Mouse (Mus musculus): ENCODE results near the gene Rnpepl1. TPM values are rescaled to one million over a fixed set of nuclear protein-coding genes. Genes with fewer than 3 reads are reported as not detected.
A peak's percentile ranks its signal among the peaks of the same experiment; 100 is the strongest.

Gene Rnpepl1
- polyA plus RNA-seq, 1 experiment: 249 TPM

GRCm38 (mm10) chr1:92878066-92878741, 32.4 kb upstream of the Rnpepl1 start:
- Histone ChIP-seq H3K4me3 (replicated peaks; ENCODE audit: extremely low read depth, low read depth, low read length) (no peak overlapping the region), H3K4me1 (ENCODE audit: control insufficient read depth, insufficient read depth, low read length) (no peaks in the 10 kb centered on the region)
- WGBS: 81% methylated on average over 13 of the region's 13 CpGs
- no peak for DNase-seq
- TF ChIP-seq POLR2A (IDR thresholded peaks at IDR 0.05; ENCODE audit: borderline replicate concordance, extremely low read depth, low read depth, low read length): no peak
- no peak for TF ChIP-seq CTCF (IDR thresholded peaks at IDR 0.05; ENCODE audit: insufficient read depth, low read length)

GRCm38 (mm10) chr1:92879266-92879665, 31.3 kb upstream of the Rnpepl1 start:
- TF ChIP-seq POLR2A (IDR thresholded peaks at IDR 0.05; ENCODE audit: borderline replicate concordance, extremely low read depth, low read depth, low read length): no peak
- WGBS: 80% methylated on average over 12 of the region's 12 CpGs
- Histone ChIP-seq H3K4me3 (replicated peaks; ENCODE audit: extremely low read depth, low read depth, low read length) (no peak overlapping the region), H3K4me1 (ENCODE audit: control insufficient read depth, insufficient read depth, low read length) (no peaks in the 10 kb centered on the region)
- DNase-seq: no peak

DNA sequence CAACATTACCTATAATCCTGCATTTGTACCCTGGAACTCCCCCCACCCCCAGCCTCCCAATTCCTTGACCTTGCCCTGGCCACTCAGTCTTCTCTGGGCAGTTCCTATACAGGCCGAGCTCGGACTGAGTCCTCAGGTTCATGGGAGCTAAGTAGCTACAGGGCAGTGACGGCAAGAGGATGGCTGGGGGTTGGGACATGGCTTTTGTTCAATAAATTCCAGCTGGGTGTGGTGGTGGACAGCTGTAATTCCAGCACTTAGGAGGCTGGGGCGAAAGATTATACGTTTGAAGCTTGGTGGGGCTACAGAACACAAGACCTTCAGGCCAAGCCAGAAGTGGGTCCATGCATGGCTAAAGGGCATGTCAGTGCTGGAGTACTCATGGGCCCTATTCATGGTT, 30.5 kb upstream of the Rnpepl1 start:
- no peak for TF ChIP-seq CTCF (IDR thresholded peaks at IDR 0.05; ENCODE audit: insufficient read depth, low read length)
- no peak for TF ChIP-seq POLR2A (IDR thresholded peaks at IDR 0.05; ENCODE audit: borderline replicate concordance, extremely low read depth, low read depth, low read length)
- Histone ChIP-seq H3K4me1 (ENCODE audit: control insufficient read depth, insufficient read depth, low read length) (no peaks in the 10 kb centered on the region), H3K4me3 (replicated peaks; ENCODE audit: extremely low read depth, low read depth, low read length) (no peak overlapping the region)
- no peak for DNase-seq
- 80% methylated on average over 5 of the region's 5 CpGs for WGBS

- 74% methylated on average over 6 of the region's 6 CpGs for WGBS
- Histone ChIP-seq H3K4me1 (ENCODE audit: control insufficient read depth, insufficient read depth, low read length) (no peaks in the 10 kb centered on the region), H3K4me3 (replicated peaks; ENCODE audit: extremely low read depth, low read depth, low read length) (no peak overlapping the region)
- DNase-seq: no peak
- TF ChIP-seq CTCF (IDR thresholded peaks at IDR 0.05; ENCODE audit: insufficient read depth, low read length): no peak
- no peak for TF ChIP-seq POLR2A (IDR thresholded peaks at IDR 0.05; ENCODE audit: borderline replicate concordance, extremely low read depth, low read depth, low read length)
Observed at GRCm38 (mm10) chr1:92881982-92882381, 28.6 kb upstream of the Rnpepl1 start.

DNA sequence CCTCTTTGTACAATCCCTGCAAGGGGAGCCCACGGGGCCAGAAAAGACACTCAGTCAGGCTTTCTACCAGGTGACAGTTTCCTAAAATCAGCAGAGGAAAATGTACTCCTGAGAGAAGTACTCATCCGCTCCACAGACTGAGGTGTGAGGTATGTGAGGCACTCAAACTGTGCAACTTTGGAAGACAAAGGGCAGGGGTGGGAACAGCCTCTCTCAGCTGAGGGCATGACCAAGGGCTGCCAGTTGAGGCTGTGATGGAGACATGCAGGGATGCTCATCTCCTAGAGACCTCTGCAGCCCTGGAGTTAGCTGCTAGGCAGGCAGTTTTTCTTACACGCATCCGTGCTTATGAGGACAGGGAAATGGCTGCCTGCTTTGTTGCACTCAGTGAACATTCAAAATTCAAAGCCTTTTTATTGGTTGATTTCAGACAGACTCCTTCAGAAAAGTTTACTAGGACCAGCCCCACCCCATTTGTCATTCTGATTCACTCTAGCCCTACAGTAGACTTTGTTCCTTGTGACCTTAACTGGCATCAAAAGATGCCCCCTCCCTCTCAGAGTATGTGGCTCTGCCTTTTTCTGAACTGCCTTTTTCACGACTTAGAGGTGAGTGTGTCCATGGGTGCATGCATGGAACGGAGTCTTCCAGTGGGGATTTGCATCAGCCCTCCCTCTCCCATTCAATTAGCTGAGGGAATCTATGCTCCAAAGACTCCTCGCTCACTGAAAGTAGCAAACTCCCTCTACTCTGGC, 21.5 kb upstream of the Rnpepl1 start:
- WGBS: 66% methylated on average over 7 of the region's 7 CpGs
- no peak for TF ChIP-seq CTCF (IDR thresholded peaks at IDR 0.05; ENCODE audit: insufficient read depth, low read length)
- Histone ChIP-seq H3K4me3 (replicated peaks; ENCODE audit: extremely low read depth, low read depth, low read length) (no peak overlapping the region), H3K4me1 (ENCODE audit: control insufficient read depth, insufficient read depth, low read length) (no peaks in the 10 kb centered on the region)
- DNase-seq: no peak

GRCm38 (mm10) chr1:92892791-92893190, 17.8 kb upstream of the Rnpepl1 start:
- 60% methylated on average over 3 of the region's 3 CpGs for WGBS
- TF ChIP-seq CTCF (IDR thresholded peaks at IDR 0.05; ENCODE audit: insufficient read depth, low read length) (no peak), POLR2A (IDR thresholded peaks at IDR 0.05; ENCODE audit: borderline replicate concordance, extremely low read depth, low read depth, low read length) (no peak)

DNA sequence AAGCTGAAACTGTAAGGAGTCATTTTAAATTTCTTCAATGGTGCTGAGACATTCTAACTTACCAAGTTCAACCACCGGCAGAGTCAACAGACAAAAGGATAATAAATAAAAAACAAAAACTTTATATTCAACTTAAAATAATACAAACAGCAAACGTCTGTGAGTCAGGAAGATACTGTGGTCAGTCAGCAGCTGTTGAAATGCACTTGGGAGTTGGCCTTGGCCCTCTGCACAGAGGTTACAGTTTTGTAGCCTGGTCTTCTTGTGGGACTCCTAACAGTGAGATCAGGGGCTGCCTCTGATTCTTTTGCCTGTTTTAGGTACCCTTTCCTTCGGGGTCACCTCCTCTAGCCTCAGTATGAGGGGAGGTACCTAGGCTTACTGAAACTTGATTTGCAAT, 16.7 kb upstream of the Rnpepl1 start:
- Histone ChIP-seq H3K4me3 (replicated peaks; ENCODE audit: extremely low read depth, low read depth, low read length) (no peak overlapping the region), H3K4me1 (ENCODE audit: control insufficient read depth, insufficient read depth, low read length) (no peaks in the 10 kb centered on the region)
- TF ChIP-seq POLR2A (IDR thresholded peaks at IDR 0.05; ENCODE audit: borderline replicate concordance, extremely low read depth, low read depth, low read length) (no peak), CTCF (IDR thresholded peaks at IDR 0.05; ENCODE audit: insufficient read depth, low read length) (no peak)
- 59% methylated on average over 3 of the region's 3 CpGs for WGBS
- no peak for DNase-seq

More at GRCm38 (mm10) chr1:92892791-92893190, 17.8 kb upstream of the Rnpepl1 start:
- DNase-seq: no peak
- Histone ChIP-seq H3K4me3 (replicated peaks; ENCODE audit: extremely low read depth, low read depth, low read length) (no peak overlapping the region), H3K4me1 (ENCODE audit: control insufficient read depth, insufficient read depth, low read length) (no peaks in the 10 kb centered on the region)

GRCm38 (mm10) chr1:92895089-92895488, 15.5 kb upstream of the Rnpepl1 start:
- no peak for TF ChIP-seq POLR2A (IDR thresholded peaks at IDR 0.05; ENCODE audit: borderline replicate concordance, extremely low read depth, low read depth, low read length)
- TF ChIP-seq CTCF (IDR thresholded peaks at IDR 0.05; ENCODE audit: insufficient read depth, low read length): peak; percentile 85
- Histone ChIP-seq H3K4me1 (ENCODE audit: control insufficient read depth, insufficient read depth, low read length) (no peaks in the 10 kb centered on the region), H3K4me3 (replicated peaks; ENCODE audit: extremely low read depth, low read depth, low read length) (no peak overlapping the region)
- peak; percentile 50 for DNase-seq
- 11% methylated on average over 3 of the region's 3 CpGs for WGBS

GRCm38 (mm10) chr1:92902786-92903185, 7.8 kb upstream of the Rnpepl1 start, which contains the start of gene Ankmy1:
Gene Ankmy1 (minus strand): TSS chr1:92902906.
- TF ChIP-seq CTCF (IDR thresholded peaks at IDR 0.05; ENCODE audit: insufficient read depth, low read length): no peak
- no peak for TF ChIP-seq POLR2A (IDR thresholded peaks at IDR 0.05; ENCODE audit: borderline replicate concordance, extremely low read depth, low read depth, low read length)
- DNase-seq: peak; percentile 59
- Histone ChIP-seq H3K4me3 (replicated peaks; ENCODE audit: extremely low read depth, low read depth, low read length) (no peak within 1 kb of the TSS), H3K4me1 (ENCODE audit: control insufficient read depth, insufficient read depth, low read length) (peaks cover 9% of the 10 kb centered on the region; the same call in 1 of the 2 replicates)
- WGBS: 3% methylated on average over 15 of the region's 15 CpGs

DNA sequence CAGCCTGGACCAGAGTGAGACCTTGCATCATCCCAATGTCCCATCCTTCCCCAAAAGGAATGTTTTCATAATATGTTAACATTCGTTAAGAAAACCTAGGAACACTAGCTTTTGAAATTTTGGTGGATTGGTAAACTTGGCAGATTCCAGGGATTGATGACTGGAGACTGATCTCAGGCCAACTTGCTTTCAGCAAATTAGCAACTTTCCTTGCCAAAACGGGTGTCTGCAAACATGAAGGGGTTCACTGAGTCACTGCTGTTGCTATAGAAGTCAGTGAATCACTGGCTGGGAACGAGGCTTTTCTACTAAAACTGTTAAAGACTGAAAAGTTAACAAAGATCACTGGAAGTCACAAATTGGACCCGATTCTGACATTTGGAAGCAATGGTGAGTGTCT, 7.0 kb upstream of the Rnpepl1 start:
- Histone ChIP-seq H3K4me1 (ENCODE audit: control insufficient read depth, insufficient read depth, low read length) (peaks cover 10% of the 10 kb centered on the region; the same call in 1 of the 2 replicates), H3K4me3 (replicated peaks; ENCODE audit: extremely low read depth, low read depth, low read length) (no peak overlapping the region)
- 60% methylated on average over 4 of the region's 4 CpGs for WGBS
- TF ChIP-seq CTCF (IDR thresholded peaks at IDR 0.05; ENCODE audit: insufficient read depth, low read length): no peak
- no peak for TF ChIP-seq POLR2A (IDR thresholded peaks at IDR 0.05; ENCODE audit: borderline replicate concordance, extremely low read depth, low read depth, low read length)
- DNase-seq: no peak
